Mouse (Mus musculus) Patski (cell line): ENCODE measurements at regions not wholly inside any gene's neighbourhood (a gene's known extent, or its start where the extent isn't known, plus 50 kb on each side); places are given as distances from the start of the nearest gene placed in this dataset.
"Not testable (repeated sequence)": the region's sequence is repeated elsewhere in the genome, so short reads cannot be mapped to it uniquely, and the experiment has no call there.

Experiments
- ATAC-seq: fragments of 100-300 bp; one replicate; pipeline ENCODE4 v1.8.0; 2021
- CTCF ChIA-PET: fragments of 350-600 bp; sonication (Branson Sonifier 250); formaldehyde crosslinking; loops from one replicate; lab custom pipeline; 2022; ENCODE audit warnings: inconsistent platforms; lab: Charles Lee
- POLR2A ChIA-PET: fragments of 350-600 bp; sonication (Branson Sonifier 250); formaldehyde crosslinking; loops from one replicate; lab custom pipeline; 2022; ENCODE audit warnings: antibody characterized with exemption, inconsistent platforms; lab: Charles Lee
- DNase-seq: peaks from one replicate; pipeline ENCODE4 v3.0.0-alpha.2; 2011; ENCODE audit warnings: low read depth, low spot score
- H3K27me3 ChIP-seq: fragments of 371-371 bp; one replicate; pipeline ENCODE4 v1.5.1; 2021
- CTCF ChIP-seq: fragments of 100-300 bp; IDR thresholded peaks from one replicate; pipeline ENCODE4 v1.5.1; 2021
- in situ Hi-C: fragments of 300-500 bp; cut with MboI; formaldehyde crosslinking; loops from 3 replicates; pipeline ENCODE4 v1.11.1; 2018; ENCODE audit warnings: low pct_unique_long_range_greater_than_20kb, mixed read lengths

DNA sequence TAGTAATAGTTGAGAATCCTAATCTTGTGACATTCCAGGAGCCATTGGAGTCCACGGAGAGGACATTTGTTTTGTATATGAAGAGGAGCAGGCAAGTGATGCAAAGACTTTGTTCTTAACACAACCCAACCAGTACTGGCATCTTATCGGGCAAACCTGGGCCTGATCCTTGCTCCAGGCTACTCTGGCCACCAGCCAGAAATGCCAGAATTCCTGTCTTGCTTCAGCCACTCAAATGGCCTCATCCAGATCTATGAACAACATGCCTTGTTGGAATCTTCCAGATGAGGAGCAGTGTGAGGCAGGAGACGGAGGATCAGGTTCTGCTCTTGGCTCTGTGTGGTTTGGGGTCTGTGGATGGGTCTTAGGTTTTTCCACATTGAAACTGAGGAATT lies 233.1 kb downstream of the Enc1 start:
- no peaks in the 10 kb centered on the region for H3K27me3 ChIP-seq
- in situ Hi-C loops = no loop called here
- POLR2A ChIA-PET = no interaction called here
- TF ChIP-seq CTCF = no peak
- DNase-seq (no peak), ATAC-seq (no peak)
- CTCF ChIA-PET = no interaction called here

GRCm38 (mm10) chr13:97473256-97473970 lies 232.5 kb downstream of the Enc1 start:
- ATAC-seq = no peak
- TF ChIP-seq CTCF = no peak
- CTCF ChIA-PET = interaction anchor here (0.8 kb wide), 1 partner anchor 47 kb away, joined by 3 read pairs; no protein-coding TSS in a partner anchor
- H3K27me3 ChIP-seq = no peaks in the 10 kb centered on the region
- no peak for DNase-seq
- in situ Hi-C loops = no loop called here
- POLR2A ChIA-PET = no interaction called here

- in situ Hi-C loops = no loop called here
- DNase-seq (peak; percentile 54), ATAC-seq (peak; percentile 51)
- H3K27me3 ChIP-seq = no peaks in the 10 kb centered on the region
- CTCF ChIA-PET = interaction anchor here (1.1 to 1.5 kb wide), 2 partner anchors 11 to 35 kb away, joined by 3 to 4 read pairs; no protein-coding TSS in a partner anchor
- POLR2A ChIA-PET = interaction anchor here (0.7 kb wide), 1 partner anchor 226 kb away, joined by 3 read pairs; no protein-coding TSS in a partner anchor
- no peak for TF ChIP-seq CTCF
Observed at GRCm38 (mm10) chr13:97469999-97470398, 229.1 kb downstream of the Enc1 start.

GRCm38 (mm10) chr13:97468874-97469593 lies 228.1 kb downstream of the Enc1 start:
- no peak for TF ChIP-seq CTCF
- DNase-seq = no peak
- no peak for ATAC-seq
- ChIA-PET CTCF (interaction anchor here (1.1 to 1.5 kb wide), 2 partner anchors 10 to 36 kb away, joined by 3 to 4 read pairs; no protein-coding TSS in a partner anchor), POLR2A (interaction anchor here (0.7 kb wide), 1 partner anchor 225 kb away, joined by 3 read pairs; no protein-coding TSS in a partner anchor)
- in situ Hi-C loops = no loop called here
- H3K27me3 ChIP-seq = no peaks in the 10 kb centered on the region

DNA sequence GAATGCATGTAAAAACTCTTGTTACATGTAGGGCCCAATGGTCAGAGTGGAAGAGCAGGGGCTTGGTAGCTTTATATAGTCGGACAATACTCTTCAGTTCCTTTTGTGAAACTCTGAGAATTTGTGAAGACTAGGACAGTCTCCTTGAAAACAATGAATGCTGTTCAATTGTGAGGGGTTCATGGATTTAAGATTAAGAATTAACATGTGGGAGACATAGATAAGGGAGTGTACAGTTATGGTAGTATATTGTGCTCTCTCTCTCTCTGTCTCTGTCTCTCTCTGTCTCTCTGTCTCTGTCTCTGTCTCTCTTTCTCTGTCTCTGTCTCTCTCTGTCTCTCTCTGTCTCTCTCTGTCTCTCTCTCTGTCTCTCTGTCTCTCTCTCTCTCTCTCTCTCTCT lies 225.7 kb downstream of the Enc1 start:
- H3K27me3 ChIP-seq, DNase-seq, ATAC-seq, in situ Hi-C loops, POLR2A ChIA-PET, CTCF ChIA-PET: not testable (repeated sequence)

GRCm38 (mm10) chr13:97463798-97464197 lies 222.9 kb downstream of the Enc1 start:
- no peak for ATAC-seq
- in situ Hi-C loops = no loop called here

GRCm38 (mm10) chr13:97462884-97463235 lies 222.0 kb downstream of the Enc1 start:
- POLR2A ChIA-PET = no interaction called here

More at GRCm38 (mm10) chr13:97463798-97464197, 222.9 kb downstream of the Enc1 start:
- POLR2A ChIA-PET = interaction anchor here (0.6 kb wide), 1 partner anchor 154 kb away, joined by 3 read pairs; no protein-coding TSS in a partner anchor
- CTCF ChIA-PET = no interaction called here
- no peak for DNase-seq
- no peak for TF ChIP-seq CTCF
- H3K27me3 ChIP-seq = no peaks in the 10 kb centered on the region

GRCm38 (mm10) chr13:97462110-97462883 lies 221.4 kb downstream of the Enc1 start:
- DNase-seq = no peak
- TF ChIP-seq CTCF = no peak
- in situ Hi-C loops = no loop called here
- CTCF ChIA-PET = no interaction called here
- no peak for ATAC-seq
- POLR2A ChIA-PET = no interaction called here
- no peaks in the 10 kb centered on the region for H3K27me3 ChIP-seq

More at GRCm38 (mm10) chr13:97462884-97463235, 222.0 kb downstream of the Enc1 start:
- ATAC-seq (no peak), DNase-seq (no peak)
- no peak for TF ChIP-seq CTCF
- no peaks in the 10 kb centered on the region for H3K27me3 ChIP-seq
- in situ Hi-C loops = no loop called here
- CTCF ChIA-PET = no interaction called here

DNA sequence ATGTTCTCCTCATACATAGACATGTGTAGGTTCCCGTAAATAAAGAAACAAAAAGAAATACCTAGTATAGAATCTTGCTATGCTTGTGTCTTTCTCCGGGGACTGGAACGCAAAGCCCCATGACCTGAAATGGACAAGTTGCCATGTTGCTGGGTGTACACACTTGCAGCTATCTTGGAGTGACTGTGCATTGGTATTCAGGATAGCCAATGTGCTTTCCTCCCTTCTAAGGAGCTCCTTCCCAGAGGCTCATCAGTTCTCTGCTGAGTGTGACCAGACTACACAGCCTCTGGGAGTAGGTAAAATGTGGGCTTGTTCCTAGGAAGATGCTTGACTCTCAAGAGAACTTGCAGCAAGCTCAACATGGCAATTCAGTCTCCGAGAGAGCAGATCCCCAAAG lies 220.3 kb downstream of the Enc1 start:
- ChIA-PET CTCF (interaction anchor here (0.7 kb wide), 1 partner anchor 10 kb away, joined by 3 read pairs; no protein-coding TSS in a partner anchor), POLR2A (no interaction called here)
- no peak for ATAC-seq
- in situ Hi-C loops = no loop called here
- DNase-seq = no peak
- no peaks in the 10 kb centered on the region for H3K27me3 ChIP-seq
- TF ChIP-seq CTCF = no peak

DNA sequence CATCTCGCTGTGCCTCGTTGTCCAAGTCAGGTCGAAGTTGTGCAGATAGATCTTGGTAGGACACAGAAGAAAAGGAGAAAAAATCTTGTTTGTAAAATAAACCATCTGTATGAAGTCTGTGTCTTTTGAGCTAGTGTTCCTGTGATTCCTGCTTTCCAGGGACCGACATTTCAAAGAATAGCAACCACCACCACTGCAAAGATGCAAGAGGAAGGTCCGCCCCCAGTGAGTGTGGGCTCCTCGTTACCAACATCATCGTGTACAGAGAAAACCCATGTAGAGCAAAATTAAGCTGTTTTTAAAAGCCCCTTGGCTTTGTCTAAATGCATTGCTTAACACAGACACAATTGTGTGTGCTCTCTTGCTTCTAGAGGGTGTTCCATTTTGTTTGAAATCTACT lies 218.2 kb downstream of the Enc1 start:
- ChIA-PET POLR2A (interaction anchor here (1.2 kb wide), 1 partner anchor 17 kb away, joined by 3 read pairs; no protein-coding TSS in a partner anchor), CTCF (interaction anchor here (1.5 to 1.7 kb wide), 2 partner anchors 10 to 35 kb away, joined by 3 to 4 read pairs; no protein-coding TSS in a partner anchor)
- TF ChIP-seq CTCF = no peak
- no peaks in the 10 kb centered on the region for H3K27me3 ChIP-seq
- no peak for ATAC-seq
- in situ Hi-C loops = no loop called here
- no peak for DNase-seq
